Mouse (Mus musculus): ENCODE measurements around the gene Senp1. TPM values are rescaled to one million over a fixed set of nuclear protein-coding genes. Genes with fewer than 3 reads are reported as not detected.

Senp1 gene
- polyA plus RNA-seq, 1 experiment from 2014 or later: 27.2 TPM

DNA sequence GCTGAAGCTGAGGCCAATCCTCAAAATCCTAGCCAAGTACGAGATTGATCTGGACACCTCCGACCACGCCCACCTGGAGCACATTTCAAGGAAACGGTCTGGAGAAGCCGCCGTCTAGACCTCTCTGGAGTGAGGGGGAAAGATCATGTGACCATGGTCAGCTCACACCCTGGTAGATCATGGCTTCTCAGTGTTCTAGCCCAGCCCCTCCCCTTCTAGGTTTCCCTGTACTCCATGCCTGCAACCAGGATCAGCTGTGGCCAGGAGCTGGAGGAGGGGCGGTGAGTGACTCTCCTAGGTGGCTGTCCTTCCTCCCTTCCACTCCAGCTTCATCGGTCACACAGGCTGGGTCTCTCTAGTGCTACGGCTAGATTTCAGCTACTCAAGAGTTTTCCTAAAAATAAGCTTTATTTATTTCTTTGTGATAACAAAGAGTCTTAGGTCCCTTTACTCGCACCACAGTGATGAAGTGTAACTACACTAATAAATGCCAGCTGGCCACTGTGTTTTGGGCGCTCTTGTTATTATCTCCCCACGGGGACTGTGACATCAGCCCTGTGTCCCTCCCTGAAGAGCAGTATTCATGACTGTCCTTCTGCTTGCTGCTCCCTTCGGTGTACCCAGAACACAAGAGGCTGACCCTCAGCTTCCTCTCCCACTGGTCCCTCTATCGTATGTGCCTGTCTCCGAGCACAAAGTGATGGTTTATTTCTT lies 38.6 kb upstream of the Senp1 start:
- no peak overlapping the region for H3K27ac ChIP-seq (replicated peaks; ENCODE audit: low read depth, low read length)
- no peak for ATAC-seq (ENCODE audit: low FRiP score, low TSS enrichment)
- WGBS: 91% methylated on average over 15 of the region's 15 CpGs
- H3K27me3 ChIP-seq (ENCODE audit: control insufficient read depth, insufficient read depth, low read length): no peaks in the 10 kb centered on the region
- peaks cover 93% of the 10 kb centered on the region for H3K36me3 ChIP-seq (ENCODE audit: control insufficient read depth, insufficient read depth, low read length)
- H3K4me2 ChIP-seq (ENCODE audit: low read length): no peak overlapping the region
- DNase-seq: no peak
- no peak overlapping the region for H3K9ac ChIP-seq (replicated peaks; ENCODE audit: low read length)
- H3K9me3 ChIP-seq (ENCODE audit: control insufficient read depth, low read length): no peaks in the 10 kb centered on the region
- no peak overlapping the region for H3K4me3 ChIP-seq (replicated peaks; ENCODE audit: low read depth, low read length)
- H3K4me1 ChIP-seq (ENCODE audit: control insufficient read depth, insufficient read depth, low read length): no peaks in the 10 kb centered on the region

DNA sequence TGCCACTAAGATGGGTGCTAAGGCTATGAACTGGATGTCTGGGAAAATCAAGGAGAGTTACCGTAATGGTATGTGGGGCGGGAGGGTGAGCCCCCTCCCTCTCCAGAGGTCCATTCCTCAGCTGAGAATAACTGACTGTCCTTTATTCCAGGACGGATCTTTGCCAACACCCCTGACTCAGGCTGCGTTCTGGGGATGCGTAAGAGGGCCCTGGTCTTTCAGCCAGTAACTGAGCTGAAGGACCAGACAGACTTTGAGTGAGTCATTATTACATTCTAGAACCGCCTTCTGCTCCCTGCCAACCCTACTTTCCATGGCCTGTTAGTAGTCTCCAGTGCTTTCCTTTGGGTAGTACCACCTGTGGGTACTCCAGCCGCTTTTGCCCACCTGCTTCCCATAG lies 37.9 kb upstream of the Senp1 start:
- no peaks in the 10 kb centered on the region for H3K9me3 ChIP-seq (ENCODE audit: control insufficient read depth, low read length)
- H3K4me3 ChIP-seq (replicated peaks; ENCODE audit: low read depth, low read length): no peak overlapping the region
- H3K27ac ChIP-seq (replicated peaks; ENCODE audit: low read depth, low read length): no peak overlapping the region
- DNase-seq (no peak), ATAC-seq (ENCODE audit: low FRiP score, low TSS enrichment) (no peak)
- H3K9ac ChIP-seq (replicated peaks; ENCODE audit: low read length): no peak overlapping the region
- WGBS: 93% methylated on average over 7 of the region's 7 CpGs
- H3K27me3 ChIP-seq (ENCODE audit: control insufficient read depth, insufficient read depth, low read length): no peaks in the 10 kb centered on the region
- no peaks in the 10 kb centered on the region for H3K4me1 ChIP-seq (ENCODE audit: control insufficient read depth, insufficient read depth, low read length)
- no peak overlapping the region for H3K4me2 ChIP-seq (ENCODE audit: low read length)
- peaks cover 95% of the 10 kb centered on the region for H3K36me3 ChIP-seq (ENCODE audit: control insufficient read depth, insufficient read depth, low read length)

DNA sequence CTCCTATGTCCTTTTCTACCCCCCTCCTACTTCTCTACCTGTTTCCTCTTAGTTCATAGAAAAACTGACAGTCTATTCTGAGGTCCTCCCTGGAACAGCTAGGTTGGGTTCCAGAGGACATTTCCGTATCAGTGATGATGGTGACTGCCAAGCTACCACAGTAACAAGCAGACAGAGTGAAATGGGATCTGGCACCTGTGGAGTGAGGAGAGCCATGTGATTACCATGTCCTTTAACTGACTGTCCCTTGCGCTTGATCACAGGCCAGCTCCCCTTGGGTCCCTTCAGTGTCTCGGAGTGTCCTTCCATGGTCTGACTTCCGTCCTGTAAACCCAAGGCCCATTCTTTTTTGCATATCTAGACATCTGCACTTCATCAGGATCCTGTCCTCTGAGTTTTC lies 37.5 kb upstream of the Senp1 start:
- Histone ChIP-seq H3K27ac (replicated peaks; ENCODE audit: low read depth, low read length) (no peak overlapping the region), H3K36me3 (ENCODE audit: control insufficient read depth, insufficient read depth, low read length) (peaks cover 95% of the 10 kb centered on the region), H3K27me3 (ENCODE audit: control insufficient read depth, insufficient read depth, low read length) (no peaks in the 10 kb centered on the region), H3K4me2 (ENCODE audit: low read length) (no peak overlapping the region), H3K9ac (replicated peaks; ENCODE audit: low read length) (no peak overlapping the region), H3K4me3 (replicated peaks; ENCODE audit: low read depth, low read length) (no peak overlapping the region), H3K4me1 (ENCODE audit: control insufficient read depth, insufficient read depth, low read length) (no peaks in the 10 kb centered on the region), H3K9me3 (ENCODE audit: control insufficient read depth, low read length) (no peaks in the 10 kb centered on the region)
- 87% methylated on average over 4 of the region's 4 CpGs for WGBS
- no peak for ATAC-seq (ENCODE audit: low FRiP score, low TSS enrichment)
- no peak for DNase-seq

DNA sequence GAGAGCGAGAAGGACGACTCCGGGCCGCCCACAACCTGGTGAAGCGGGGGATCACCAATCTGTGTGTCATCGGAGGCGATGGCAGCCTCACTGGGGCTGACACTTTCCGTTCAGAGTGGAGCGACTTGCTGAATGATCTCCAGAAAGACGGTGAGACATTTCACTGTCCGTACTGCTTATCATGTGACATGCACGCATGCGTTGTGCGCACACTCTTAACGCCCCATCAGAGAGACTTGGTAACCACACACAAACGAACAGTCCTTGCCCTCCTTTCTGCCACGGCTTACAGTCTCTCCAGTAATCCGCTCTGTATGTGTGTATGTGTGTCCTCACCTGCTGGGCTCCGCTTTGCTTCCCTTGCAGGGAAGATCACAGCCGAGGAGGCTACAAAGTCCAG lies 27.3 kb upstream of the Senp1 start:
- 95% methylated on average over 20 of the region's 20 CpGs for WGBS
- no peak for ATAC-seq (ENCODE audit: low FRiP score, low TSS enrichment)
- H3K27me3 ChIP-seq (ENCODE audit: control insufficient read depth, insufficient read depth, low read length): no peaks in the 10 kb centered on the region
- no peaks in the 10 kb centered on the region for H3K9me3 ChIP-seq (ENCODE audit: control insufficient read depth, low read length)
- no peak overlapping the region for H3K9ac ChIP-seq (replicated peaks; ENCODE audit: low read length)
- H3K27ac ChIP-seq (replicated peaks; ENCODE audit: low read depth, low read length): no peak overlapping the region
- H3K4me1 ChIP-seq (ENCODE audit: control insufficient read depth, insufficient read depth, low read length): no peaks in the 10 kb centered on the region
- no peak overlapping the region for H3K4me3 ChIP-seq (replicated peaks; ENCODE audit: low read depth, low read length)
- DNase-seq: no peak
- H3K36me3 ChIP-seq (ENCODE audit: control insufficient read depth, insufficient read depth, low read length): peaks cover 75% of the 10 kb centered on the region
- no peak overlapping the region for H3K4me2 ChIP-seq (ENCODE audit: low read length)

DNA sequence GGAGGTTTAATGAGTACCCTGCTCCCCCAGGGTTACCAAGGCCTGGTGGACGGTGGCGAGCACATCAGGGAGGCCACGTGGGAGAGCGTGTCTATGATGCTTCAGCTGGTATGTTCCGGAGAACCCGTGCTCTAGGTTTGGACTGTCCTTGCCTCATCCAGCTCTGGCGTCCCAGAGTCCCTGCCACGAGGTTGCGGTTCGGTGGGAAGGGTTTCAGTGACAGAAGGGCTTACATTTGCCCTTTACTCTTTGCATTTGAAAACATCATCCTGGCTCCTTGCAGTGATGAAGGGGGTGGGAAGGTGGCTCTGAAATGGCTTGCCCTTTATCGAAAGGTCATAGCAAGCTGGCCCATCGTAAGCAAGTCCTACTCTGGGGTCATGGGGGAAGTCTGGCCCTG lies 25.8 kb upstream of the Senp1 start:
- ATAC-seq (ENCODE audit: low FRiP score, low TSS enrichment) (no peak), DNase-seq (no peak)
- Histone ChIP-seq H3K4me3 (replicated peaks; ENCODE audit: low read depth, low read length) (no peak overlapping the region), H3K9ac (replicated peaks; ENCODE audit: low read length) (no peak overlapping the region), H3K4me2 (ENCODE audit: low read length) (no peak overlapping the region), H3K4me1 (ENCODE audit: control insufficient read depth, insufficient read depth, low read length) (no peaks in the 10 kb centered on the region), H3K9me3 (ENCODE audit: control insufficient read depth, low read length) (no peaks in the 10 kb centered on the region), H3K27ac (replicated peaks; ENCODE audit: low read depth, low read length) (no peak overlapping the region), H3K27me3 (ENCODE audit: control insufficient read depth, insufficient read depth, low read length) (no peaks in the 10 kb centered on the region), H3K36me3 (ENCODE audit: control insufficient read depth, insufficient read depth, low read length) (peaks cover 68% of the 10 kb centered on the region)
- WGBS: 86% methylated on average over 12 of the region's 12 CpGs

DNA sequence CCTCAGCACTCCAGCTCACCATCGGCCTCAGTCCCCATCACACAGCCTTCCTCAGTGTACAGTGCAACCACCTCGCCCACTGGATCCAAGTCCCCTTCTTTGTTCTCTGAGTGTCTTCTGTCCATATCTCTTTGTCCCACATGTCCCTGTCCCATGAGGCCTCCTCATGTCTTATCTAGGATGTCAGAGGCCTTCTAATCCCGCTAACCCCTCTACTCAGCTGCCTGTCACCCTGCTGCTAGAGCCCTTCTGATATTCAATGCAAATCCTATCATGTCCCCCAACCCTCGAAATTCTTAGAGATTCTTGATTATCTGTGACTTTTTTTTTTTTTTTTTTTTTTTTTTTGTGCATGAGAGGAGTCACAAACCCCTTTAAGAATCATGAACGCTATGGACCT lies 22.7 kb upstream of the Senp1 start:
- WGBS: 68% methylated on average over 5 of the region's 5 CpGs
- no peaks in the 10 kb centered on the region for H3K4me1 ChIP-seq (ENCODE audit: control insufficient read depth, insufficient read depth, low read length)
- H3K36me3 ChIP-seq (ENCODE audit: control insufficient read depth, insufficient read depth, low read length): peaks cover 52% of the 10 kb centered on the region
- no peak overlapping the region for H3K9ac ChIP-seq (replicated peaks; ENCODE audit: low read length)
- no peak overlapping the region for H3K27ac ChIP-seq (replicated peaks; ENCODE audit: low read depth, low read length)
- no peak overlapping the region for H3K4me3 ChIP-seq (replicated peaks; ENCODE audit: low read depth, low read length)
- no peaks in the 10 kb centered on the region for H3K27me3 ChIP-seq (ENCODE audit: control insufficient read depth, insufficient read depth, low read length)
- ATAC-seq (ENCODE audit: low FRiP score, low TSS enrichment): no peak
- no peak overlapping the region for H3K4me2 ChIP-seq (ENCODE audit: low read length)
- no peak for DNase-seq
- no peaks in the 10 kb centered on the region for H3K9me3 ChIP-seq (ENCODE audit: control insufficient read depth, low read length)

DNA sequence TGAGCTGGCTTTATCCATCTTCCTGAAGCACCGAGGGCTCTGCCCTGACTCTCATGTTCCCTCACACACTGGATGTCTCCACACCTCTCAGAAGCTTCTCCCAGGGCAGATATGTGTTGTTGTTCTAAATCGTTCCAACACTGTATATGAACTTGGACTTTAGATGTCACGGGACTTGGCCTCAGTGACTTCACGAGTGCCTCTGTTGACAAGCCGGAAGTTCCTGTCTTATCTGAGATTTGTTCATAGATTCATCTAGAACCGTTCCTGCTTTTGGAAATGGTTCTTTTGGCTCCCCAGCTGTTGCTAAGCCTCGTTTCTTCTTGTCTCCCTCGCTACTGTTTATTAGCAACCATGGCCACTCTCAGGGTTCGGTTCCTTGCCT lies 22.2 kb upstream of the Senp1 start:
- H3K36me3 ChIP-seq (ENCODE audit: control insufficient read depth, insufficient read depth, low read length): peaks cover 47% of the 10 kb centered on the region

DNA sequence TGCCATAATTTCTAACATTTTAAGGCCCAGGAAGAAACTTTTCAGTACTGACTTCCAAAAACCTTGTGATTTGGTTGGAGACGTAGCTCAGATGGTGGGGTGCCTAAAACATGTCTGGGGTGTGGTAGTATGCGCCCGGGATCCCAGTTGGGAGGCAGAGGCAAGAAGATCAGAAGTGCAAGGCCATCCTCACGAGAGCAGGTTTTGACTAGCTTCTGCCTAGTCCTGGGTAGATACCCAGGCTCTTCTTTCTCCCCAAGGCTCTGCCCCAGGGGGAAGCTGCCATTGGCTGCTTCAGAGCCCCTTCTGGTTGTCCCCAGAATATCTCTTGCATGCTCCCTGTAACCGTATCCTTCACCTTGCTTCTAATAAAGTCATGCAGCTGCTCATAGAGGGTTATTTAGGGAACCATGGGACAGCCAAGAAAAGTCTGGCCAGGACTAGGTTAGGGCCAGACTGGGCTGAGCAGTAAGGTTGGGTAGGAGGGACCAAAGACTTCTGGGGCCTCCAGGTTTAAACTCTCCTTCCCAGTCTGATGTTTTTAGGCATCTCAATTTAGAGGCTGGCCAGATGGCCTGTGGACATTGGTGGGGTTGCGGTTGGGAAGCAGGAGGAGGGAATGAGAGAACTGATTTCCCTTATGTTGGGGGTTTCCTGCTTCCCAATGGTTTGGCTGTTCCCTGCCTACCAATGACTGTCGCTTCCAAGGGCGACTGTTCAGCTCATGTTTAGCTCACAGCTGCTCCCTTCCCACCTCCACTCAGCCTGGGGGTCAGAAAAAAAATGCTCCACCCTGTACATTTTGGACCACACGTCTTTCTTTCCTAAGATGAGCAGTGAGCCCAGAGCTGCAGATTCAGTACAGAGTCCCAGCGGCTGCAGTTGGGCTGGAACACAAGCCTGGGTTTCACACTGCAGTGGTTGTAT lies 21.6 kb upstream of the Senp1 start:
- no peak for DNase-seq
- Histone ChIP-seq H3K4me1 (ENCODE audit: control insufficient read depth, insufficient read depth, low read length) (no peaks in the 10 kb centered on the region), H3K4me2 (ENCODE audit: low read length) (no peak overlapping the region), H3K4me3 (replicated peaks; ENCODE audit: low read depth, low read length) (no peak overlapping the region), H3K36me3 (ENCODE audit: control insufficient read depth, insufficient read depth, low read length) (peaks cover 41% of the 10 kb centered on the region), H3K9me3 (ENCODE audit: control insufficient read depth, low read length) (no peaks in the 10 kb centered on the region), H3K27ac (replicated peaks; ENCODE audit: low read depth, low read length) (no peak overlapping the region), H3K27me3 (ENCODE audit: control insufficient read depth, insufficient read depth, low read length) (no peaks in the 10 kb centered on the region), H3K9ac (replicated peaks; ENCODE audit: low read length) (no peak overlapping the region)
- ATAC-seq (ENCODE audit: low FRiP score, low TSS enrichment): no peak
- 89% methylated on average over 10 of the region's 10 CpGs for WGBS

More for the DNA sequence above, 22.2 kb upstream of the Senp1 start:
- Histone ChIP-seq H3K4me2 (ENCODE audit: low read length) (no peak overlapping the region), H3K27me3 (ENCODE audit: control insufficient read depth, insufficient read depth, low read length) (no peaks in the 10 kb centered on the region), H3K4me1 (ENCODE audit: control insufficient read depth, insufficient read depth, low read length) (no peaks in the 10 kb centered on the region), H3K27ac (replicated peaks; ENCODE audit: low read depth, low read length) (no peak overlapping the region), H3K4me3 (replicated peaks; ENCODE audit: low read depth, low read length) (no peak overlapping the region), H3K9me3 (ENCODE audit: control insufficient read depth, low read length) (no peaks in the 10 kb centered on the region), H3K9ac (replicated peaks; ENCODE audit: low read length) (no peak overlapping the region)
- ATAC-seq (ENCODE audit: low FRiP score, low TSS enrichment) (no peak), DNase-seq (no peak)
- WGBS: 93% methylated on average over 9 of the region's 9 CpGs
